Mouse (Mus musculus): ENCODE measurements around the gene Fbxw9. TPM values are rescaled to one million over a fixed set of nuclear protein-coding genes. Genes with fewer than 3 reads are reported as not detected.

The Fbxw9 gene
- polyA plus RNA-seq, 1 experiment from 2014 or later = 18.8 TPM

GRCm38 (mm10) chr8:85027516-85027855 lies 32.4 kb upstream of the Fbxw9 start:
- 2% methylated on average over 13 of the region's 13 CpGs for WGBS
- H3K27me3 ChIP-seq (replicated peaks) = no peaks in the 10 kb centered on the region
- peak overlapping the region; percentile 97 for H3K4me3 ChIP-seq
- H3K9ac ChIP-seq = peak overlapping the region; percentile 100
- peaks cover 48% of the 10 kb centered on the region for H3K36me3 ChIP-seq
- H3K27ac ChIP-seq (ENCODE audit: poor library complexity, severe bottlenecking) = peak overlapping the region; percentile 84
- peak overlapping the region; percentile 98 for H3K4me2 ChIP-seq
- H3K4me1 ChIP-seq (replicated peaks) = peaks cover 36% of the 10 kb centered on the region
- no peaks in the 10 kb centered on the region for H3K9me3 ChIP-seq (replicated peaks)
- ATAC-seq (ENCODE audit: insufficient number of reproducible peaks, low FRiP score) = no peak

DNA sequence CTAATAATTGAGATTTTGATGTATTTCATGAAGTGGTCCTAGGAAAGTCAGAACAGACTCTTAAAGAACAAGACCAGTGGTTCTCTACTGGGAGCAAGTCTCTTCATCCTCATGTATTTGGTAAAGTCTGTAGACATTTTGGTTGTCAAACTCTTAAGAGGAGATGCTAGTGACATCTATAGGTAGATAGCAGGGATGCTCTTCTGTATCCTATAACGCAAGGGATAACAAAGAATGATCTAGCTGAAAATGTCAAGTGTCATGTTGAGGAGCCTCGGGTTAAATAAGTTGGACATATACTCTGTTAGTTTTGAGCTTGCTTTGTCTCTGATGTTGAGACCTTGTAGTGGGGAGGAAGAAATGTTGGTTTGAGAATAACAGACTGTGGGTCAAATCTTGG lies 31.9 kb upstream of the Fbxw9 start:
- H3K4me2 ChIP-seq = peak overlapping the region; percentile 98
- H3K4me3 ChIP-seq = peak overlapping the region; percentile 97
- H3K27ac ChIP-seq (ENCODE audit: poor library complexity, severe bottlenecking) = no peak overlapping the region
- no peaks in the 10 kb centered on the region for H3K27me3 ChIP-seq (replicated peaks)
- no peaks in the 10 kb centered on the region for H3K9me3 ChIP-seq (replicated peaks)
- peaks cover 48% of the 10 kb centered on the region for H3K36me3 ChIP-seq
- 24% methylated on average over 2 of the region's 2 CpGs for WGBS
- H3K9ac ChIP-seq = peak overlapping the region; percentile 100
- peaks cover 36% of the 10 kb centered on the region for H3K4me1 ChIP-seq (replicated peaks)
- ATAC-seq (ENCODE audit: insufficient number of reproducible peaks, low FRiP score) = no peak

GRCm38 (mm10) chr8:85029271-85029670 lies 30.6 kb upstream of the Fbxw9 start:
- H3K9ac ChIP-seq = peak overlapping the region; percentile 52; the same call in 1 of the 2 replicates
- no peak for ATAC-seq (ENCODE audit: insufficient number of reproducible peaks, low FRiP score)

DNA sequence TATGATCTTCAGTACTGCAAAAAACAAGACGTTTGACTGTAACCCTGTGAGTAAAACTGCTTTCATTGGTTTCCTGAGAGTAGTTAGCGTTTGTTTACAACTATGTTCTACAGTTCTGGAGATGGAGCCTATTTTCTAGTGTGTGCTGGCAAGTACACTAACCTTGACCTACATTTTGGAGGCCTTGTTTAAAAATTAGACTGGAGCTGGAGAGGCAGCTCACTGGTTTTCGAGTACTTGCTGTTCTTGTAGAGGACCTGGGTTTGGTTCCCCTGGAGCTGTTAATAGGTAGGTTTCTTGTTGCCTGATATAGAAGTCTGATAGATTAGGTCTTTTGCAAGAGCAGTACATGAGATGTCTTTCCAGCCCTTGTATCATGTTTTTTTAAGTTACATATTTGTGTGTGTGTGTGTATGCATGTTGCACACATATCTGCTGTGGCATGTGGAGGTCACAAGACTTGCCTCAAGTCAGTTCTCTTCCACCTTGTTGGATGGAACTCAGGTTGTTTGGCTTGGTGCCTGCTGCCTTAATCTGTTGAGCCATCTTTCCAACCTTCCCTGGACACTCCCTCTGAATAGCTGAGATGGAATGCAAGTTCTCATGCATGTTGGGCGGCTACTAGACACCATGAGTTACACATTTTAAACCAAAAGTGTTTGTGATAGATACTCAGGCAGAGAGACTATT lies 27.1 kb upstream of the Fbxw9 start:
- Histone ChIP-seq H3K4me1 (replicated peaks) (peaks cover 37% of the 10 kb centered on the region), H3K36me3 (peaks cover 47% of the 10 kb centered on the region), H3K9me3 (replicated peaks) (no peaks in the 10 kb centered on the region), H3K27ac (ENCODE audit: poor library complexity, severe bottlenecking) (no peak overlapping the region), H3K4me3 (no peak overlapping the region), H3K27me3 (replicated peaks) (no peaks in the 10 kb centered on the region), H3K4me2 (no peak overlapping the region), H3K9ac (no peak overlapping the region)
- 84% methylated on average over 4 of the region's 4 CpGs for WGBS
- no peak for ATAC-seq (ENCODE audit: insufficient number of reproducible peaks, low FRiP score)

More at GRCm38 (mm10) chr8:85029271-85029670, 30.6 kb upstream of the Fbxw9 start:
- no peaks in the 10 kb centered on the region for H3K27me3 ChIP-seq (replicated peaks)
- H3K9me3 ChIP-seq (replicated peaks) = no peaks in the 10 kb centered on the region
- peaks cover 47% of the 10 kb centered on the region for H3K36me3 ChIP-seq
- peak overlapping the region; percentile 5; the same call in 1 of the 2 replicates for H3K4me3 ChIP-seq
- H3K4me2 ChIP-seq = peak overlapping the region; percentile 98
- 79% methylated on average over 14 of the region's 14 CpGs for WGBS
- peaks cover 35% of the 10 kb centered on the region for H3K4me1 ChIP-seq (replicated peaks)
- H3K27ac ChIP-seq (ENCODE audit: poor library complexity, severe bottlenecking) = no peak overlapping the region

DNA sequence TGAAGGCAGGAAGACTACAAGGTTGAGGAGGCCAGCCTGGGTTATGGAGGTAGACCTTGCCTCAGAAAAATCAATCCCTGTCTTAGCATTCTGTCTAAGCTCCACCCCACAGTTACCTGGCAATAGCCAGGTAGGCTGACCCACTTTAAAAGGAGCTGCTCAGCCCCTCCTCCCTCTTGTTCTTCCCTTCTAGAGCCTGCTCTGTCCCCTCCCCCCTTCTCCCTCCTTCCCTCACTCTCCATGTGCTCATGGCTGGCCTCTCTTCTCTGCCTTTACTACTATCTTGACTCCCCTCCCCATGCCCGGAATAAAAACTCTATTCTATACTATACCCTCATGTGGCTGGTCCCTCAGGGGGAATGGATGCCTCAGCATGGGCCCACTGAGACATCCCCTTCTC lies 26.0 kb upstream of the Fbxw9 start:
- no peak overlapping the region for H3K27ac ChIP-seq (ENCODE audit: poor library complexity, severe bottlenecking)
- no peak for ATAC-seq (ENCODE audit: insufficient number of reproducible peaks, low FRiP score)
- WGBS = 66% methylated on average over 1 of the region's 1 CpGs
- peaks cover 47% of the 10 kb centered on the region for H3K36me3 ChIP-seq
- no peak overlapping the region for H3K4me2 ChIP-seq
- no peak overlapping the region for H3K9ac ChIP-seq
- H3K9me3 ChIP-seq (replicated peaks) = no peaks in the 10 kb centered on the region
- peaks cover 31% of the 10 kb centered on the region for H3K4me1 ChIP-seq (replicated peaks)
- H3K27me3 ChIP-seq (replicated peaks) = no peaks in the 10 kb centered on the region
- H3K4me3 ChIP-seq = no peak overlapping the region

GRCm38 (mm10) chr8:85034764-85035163 lies 25.1 kb upstream of the Fbxw9 start:
- ATAC-seq (ENCODE audit: insufficient number of reproducible peaks, low FRiP score) = no peak
- H3K36me3 ChIP-seq = peaks cover 41% of the 10 kb centered on the region
- no peaks in the 10 kb centered on the region for H3K27me3 ChIP-seq (replicated peaks)
- WGBS = 2% methylated on average over 13 of the region's 13 CpGs
- H3K9ac ChIP-seq = peak overlapping the region; percentile 73
- H3K9me3 ChIP-seq (replicated peaks) = no peaks in the 10 kb centered on the region
- H3K4me3 ChIP-seq = peak overlapping the region; percentile 92
- H3K4me2 ChIP-seq = peak overlapping the region; percentile 92
- peak overlapping the region; percentile 16; the same call in 1 of the 2 replicates for H3K27ac ChIP-seq (ENCODE audit: poor library complexity, severe bottlenecking)
- peaks cover 24% of the 10 kb centered on the region for H3K4me1 ChIP-seq (replicated peaks)

GRCm38 (mm10) chr8:85035165-85035727 lies 24.6 kb upstream of the Fbxw9 start:
- ATAC-seq (ENCODE audit: insufficient number of reproducible peaks, low FRiP score) = no peak
- H3K36me3 ChIP-seq = peaks cover 41% of the 10 kb centered on the region
- WGBS = 4% methylated on average over 12 of the region's 12 CpGs
- H3K4me3 ChIP-seq = peak overlapping the region; percentile 92
- peaks cover 24% of the 10 kb centered on the region for H3K4me1 ChIP-seq (replicated peaks)
- peak overlapping the region; percentile 73 for H3K9ac ChIP-seq
- H3K4me2 ChIP-seq = peak overlapping the region; percentile 92
- H3K9me3 ChIP-seq (replicated peaks) = no peaks in the 10 kb centered on the region
- peak overlapping the region; percentile 72 for H3K27ac ChIP-seq (ENCODE audit: poor library complexity, severe bottlenecking)
- no peaks in the 10 kb centered on the region for H3K27me3 ChIP-seq (replicated peaks)

DNA sequence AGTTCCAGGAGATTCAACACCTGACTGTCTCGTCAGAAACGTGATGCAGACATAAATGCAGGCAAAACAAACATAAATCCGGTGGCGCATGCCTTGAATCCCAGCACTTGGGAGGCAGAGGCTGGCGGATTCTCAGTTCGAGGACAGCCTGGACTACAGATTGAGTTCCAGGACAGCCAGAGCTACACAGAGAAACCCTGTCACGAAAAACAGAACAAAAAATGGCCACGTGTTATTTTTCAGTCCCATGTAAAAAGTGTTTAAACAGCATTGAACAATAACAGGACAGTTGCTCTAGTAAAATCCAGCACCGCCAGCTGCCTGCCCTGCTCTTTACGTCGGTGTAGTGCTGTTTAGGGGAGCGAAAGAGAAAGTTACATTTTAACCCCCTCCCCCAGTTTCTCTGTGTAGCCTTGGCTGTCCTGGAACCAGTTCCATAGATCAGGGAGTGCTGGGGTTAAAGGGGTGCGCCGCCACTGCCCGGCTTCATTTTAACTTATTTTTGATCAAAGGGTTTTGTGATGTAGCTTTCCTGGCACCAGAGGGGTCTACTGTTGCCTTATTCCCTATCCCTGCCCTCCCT lies 24.0 kb upstream of the Fbxw9 start:
- no peak for ATAC-seq (ENCODE audit: insufficient number of reproducible peaks, low FRiP score)
- no peaks in the 10 kb centered on the region for H3K9me3 ChIP-seq (replicated peaks)
- peak overlapping the region; percentile 72 for H3K27ac ChIP-seq (ENCODE audit: poor library complexity, severe bottlenecking)
- peak overlapping the region; percentile 73 for H3K9ac ChIP-seq
- peak overlapping the region; percentile 92 for H3K4me3 ChIP-seq
- H3K27me3 ChIP-seq (replicated peaks) = no peaks in the 10 kb centered on the region
- under 1% methylated on average over 15 of the region's 15 CpGs for WGBS
- peak overlapping the region; percentile 92 for H3K4me2 ChIP-seq
- H3K4me1 ChIP-seq (replicated peaks) = peaks cover 24% of the 10 kb centered on the region
- H3K36me3 ChIP-seq = peaks cover 42% of the 10 kb centered on the region

- peak; percentile 9 for ATAC-seq (ENCODE audit: insufficient number of reproducible peaks, low FRiP score)
- H3K4me3 ChIP-seq = peak overlapping the region; percentile 92
- H3K4me2 ChIP-seq = peak overlapping the region; percentile 92
- peaks cover 24% of the 10 kb centered on the region for H3K4me1 ChIP-seq (replicated peaks)
- peak overlapping the region; percentile 72 for H3K27ac ChIP-seq (ENCODE audit: poor library complexity, severe bottlenecking)
- no peaks in the 10 kb centered on the region for H3K9me3 ChIP-seq (replicated peaks)
- H3K36me3 ChIP-seq = peaks cover 43% of the 10 kb centered on the region
- no peaks in the 10 kb centered on the region for H3K27me3 ChIP-seq (replicated peaks)
- 0% methylated on average over 9 of the region's 9 CpGs for WGBS
- H3K9ac ChIP-seq = peak overlapping the region; percentile 73
Observed at GRCm38 (mm10) chr8:85036381-85036717, 23.5 kb upstream of the Fbxw9 start.

DNA sequence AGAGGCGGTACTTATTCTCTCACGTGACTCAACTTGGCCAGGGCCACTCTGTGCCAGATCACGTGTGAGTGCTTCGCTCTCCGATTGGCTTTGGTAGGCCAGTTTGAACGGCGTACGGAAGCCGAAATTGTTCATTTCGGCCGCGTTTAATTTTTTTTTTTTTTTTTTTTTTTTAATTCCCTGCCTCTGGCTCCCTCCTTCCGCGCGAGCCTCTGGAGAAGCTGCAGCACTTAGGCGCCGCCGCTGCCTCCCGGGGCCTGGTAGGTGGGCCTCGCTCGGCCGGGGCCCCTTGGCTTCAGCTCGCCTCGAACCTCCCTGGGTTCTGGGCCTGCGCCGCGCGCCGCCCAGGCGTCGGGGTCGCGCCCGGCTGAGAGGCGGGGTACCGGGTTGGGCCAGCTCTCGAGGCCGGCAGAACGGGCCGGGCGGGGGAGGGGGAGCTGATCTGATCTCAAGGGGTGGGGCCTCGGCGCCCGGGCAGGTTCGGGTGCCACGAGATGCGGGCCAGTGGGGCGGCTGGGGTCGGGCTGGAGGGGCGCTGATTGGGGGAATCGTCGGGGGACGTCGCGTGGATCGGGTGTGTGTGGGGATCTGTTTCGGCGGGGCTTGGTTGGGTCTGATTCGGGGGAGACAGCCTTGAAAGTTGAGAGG lies 23.0 kb upstream of the Fbxw9 start, which contains the start of gene Tnpo2:
Tnpo2 (plus strand) TSS at position 198 of the 648 bp plus-strand sequence.
- under 1% methylated on average over 59 of the region's 59 CpGs for WGBS
- Histone ChIP-seq H3K27me3 (replicated peaks) (no peaks in the 10 kb centered on the region), H3K4me3 (peak within 1 kb of the TSS; percentile 92), H3K27ac (ENCODE audit: poor library complexity, severe bottlenecking) (peak within 1 kb of the TSS; percentile 99), H3K36me3 (peaks cover 43% of the 10 kb centered on the region), H3K4me1 (replicated peaks) (peaks cover 24% of the 10 kb centered on the region), H3K9me3 (replicated peaks) (no peaks in the 10 kb centered on the region), H3K9ac (peak within 1 kb of the TSS; percentile 95), H3K4me2 (peak within 1 kb of the TSS; percentile 92)
- peak; percentile 94 for ATAC-seq (ENCODE audit: insufficient number of reproducible peaks, low FRiP score)

DNA sequence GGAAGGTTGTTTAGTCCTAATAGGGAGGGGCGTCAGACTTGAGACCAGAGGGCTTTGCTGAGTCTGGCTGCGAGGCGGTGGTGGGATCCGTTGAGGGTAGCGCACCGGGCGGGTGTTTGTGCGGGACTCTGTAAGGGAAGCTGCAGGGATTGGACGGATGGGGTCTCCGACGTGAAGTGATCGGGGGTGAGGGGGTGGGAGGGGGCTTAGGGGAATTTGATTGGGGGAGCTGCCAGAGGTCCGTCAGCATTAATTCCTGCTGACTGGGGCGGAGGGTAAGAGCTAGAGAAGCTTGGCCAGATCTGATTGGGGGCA lies 22.5 kb upstream of the Fbxw9 start:
- Histone ChIP-seq H3K4me1 (replicated peaks) (peaks cover 24% of the 10 kb centered on the region), H3K4me3 (peak overlapping the region; percentile 92), H3K9me3 (replicated peaks) (no peaks in the 10 kb centered on the region), H3K36me3 (peaks cover 43% of the 10 kb centered on the region), H3K4me2 (peak overlapping the region; percentile 91), H3K27ac (ENCODE audit: poor library complexity, severe bottlenecking) (peak overlapping the region; percentile 99), H3K27me3 (replicated peaks) (no peaks in the 10 kb centered on the region), H3K9ac (peak overlapping the region; percentile 95)
- ATAC-seq (ENCODE audit: insufficient number of reproducible peaks, low FRiP score) = peak; percentile 48
- WGBS = 0% methylated on average over 14 of the region's 14 CpGs
